Mouse (Mus musculus) forebrain, embryonic 14.5 days (tissue): Measurements from ENCODE around the gene Gadd45a. TPM values are rescaled to one million over a fixed set of nuclear protein-coding genes. Genes with fewer than 3 reads are reported as not detected.

Experiments used
- ATAC-seq: fragments of 200-750 bp; cut with Nextera tagmentation; 2 replicates; pipeline ENCODE4 v1.8.0; 2017; ENCODE audit warnings: mild to moderate bottlenecking, moderate library complexity
- DNase-seq: peaks from one replicate; pipeline ENCODE4 v3.0.0-alpha.2; 2015; ENCODE audit warnings: low spot score
- H3K27ac ChIP-seq: fragments of 300-500 bp; sonication (generic); 2 replicates; pipeline ENCODE4 v1.5.1; 2014; ENCODE audit warnings: low read depth, mild to moderate bottlenecking, control low read depth, low read length, moderate library complexity
- H3K27me3 ChIP-seq: fragments of 300-500 bp; sonication (generic); replicated peaks from 2 replicates; pipeline ENCODE4 v1.6.1; 2014; ENCODE audit warnings: low read length, control low read depth, mixed read lengths; ENCODE audit not compliant: control insufficient read depth, insufficient read depth
- H3K36me3 ChIP-seq: fragments of 300-500 bp; sonication (generic); 2 replicates; pipeline ENCODE4 v1.6.1; 2014; ENCODE audit warnings: low read length, control low read depth; ENCODE audit not compliant: control insufficient read depth, insufficient read depth
- H3K4me1 ChIP-seq: fragments of 300-500 bp; sonication (generic); 2 replicates; pipeline ENCODE4 v1.6.1; 2014; ENCODE audit warnings: antibody characterized with exemption, low read length, control low read depth; ENCODE audit not compliant: control insufficient read depth, insufficient read depth
- H3K4me2 ChIP-seq: fragments of 300-500 bp; sonication (generic); 2 replicates; pipeline ENCODE4 v1.6.1; 2014; ENCODE audit warnings: mild to moderate bottlenecking, control low read depth, low read length
- H3K4me3 ChIP-seq: fragments of 300-500 bp; sonication (generic); 2 replicates; pipeline ENCODE4 v1.5.1; 2014; ENCODE audit warnings: low read depth, low read length, control low read depth
- H3K9ac ChIP-seq: fragments of 300-500 bp; sonication (generic); 2 replicates; pipeline ENCODE4 v1.6.1; 2014; ENCODE audit warnings: mild to moderate bottlenecking, low read length, control low read depth, moderate library complexity
- H3K9me3 ChIP-seq: fragments of 300-500 bp; sonication (generic); replicated peaks from 2 replicates; pipeline ENCODE4 v1.6.1; 2016; ENCODE audit warnings: low read length, control low read depth, mixed read lengths; ENCODE audit not compliant: control insufficient read depth
- WGBS: fragments of 180-500 bp; shearing (Covaris S2); extraction: QIAGEN DNeasy Blood & Tissue Kit; methylation state at CpG from one replicate; pipeline ENCODE4 v1.1.7; 2014; 5-methylcytosine and 5-hydroxymethylcytosine counted together
- polyA plus RNA-seq: library from polyadenylated mRNA; unstranded; fragments of >200 nt; fragmentation: Nextera tagmentation; extraction: Ambion mirVana; gene quantifications from 2 replicates; pipeline ENCODE4 v1.2.1, GENCODE M21; 2014

Gadd45a gene
- polyA plus RNA-seq, 1 experiment from 2014 or later, result 9.4 TPM

DNA sequence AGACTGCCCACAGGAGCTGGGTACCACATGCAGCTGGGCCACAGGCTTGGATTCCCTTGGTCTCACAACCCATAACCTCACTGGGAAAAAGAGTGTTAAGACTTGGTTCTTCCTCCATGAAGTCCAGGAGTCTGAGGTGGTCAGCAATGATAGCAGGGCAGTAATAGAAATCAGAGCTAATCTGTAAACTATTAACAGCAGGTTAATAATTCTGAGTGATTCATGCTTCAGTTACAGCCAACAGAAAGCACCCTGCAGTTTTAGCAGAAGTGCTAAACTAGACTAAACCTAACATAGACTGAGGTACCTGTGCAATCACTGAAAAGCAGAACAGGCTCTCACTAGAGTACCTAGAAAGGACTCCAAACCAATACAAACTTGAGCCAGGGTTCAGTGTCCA lies 37.5 kb downstream of the Gadd45a start:
- H3K36me3 ChIP-seq, result no peaks in the 10 kb centered on the region
- H3K27me3 ChIP-seq, result no peaks in the 10 kb centered on the region
- no peak overlapping the region for H3K4me3 ChIP-seq
- H3K4me1 ChIP-seq, result no peaks in the 10 kb centered on the region
- H3K9me3 ChIP-seq, result no peaks in the 10 kb centered on the region
- ATAC-seq (no peak), DNase-seq (no peak)
- H3K4me2 ChIP-seq, result no peak overlapping the region
- no peak overlapping the region for H3K27ac ChIP-seq
- no peak overlapping the region for H3K9ac ChIP-seq

DNA sequence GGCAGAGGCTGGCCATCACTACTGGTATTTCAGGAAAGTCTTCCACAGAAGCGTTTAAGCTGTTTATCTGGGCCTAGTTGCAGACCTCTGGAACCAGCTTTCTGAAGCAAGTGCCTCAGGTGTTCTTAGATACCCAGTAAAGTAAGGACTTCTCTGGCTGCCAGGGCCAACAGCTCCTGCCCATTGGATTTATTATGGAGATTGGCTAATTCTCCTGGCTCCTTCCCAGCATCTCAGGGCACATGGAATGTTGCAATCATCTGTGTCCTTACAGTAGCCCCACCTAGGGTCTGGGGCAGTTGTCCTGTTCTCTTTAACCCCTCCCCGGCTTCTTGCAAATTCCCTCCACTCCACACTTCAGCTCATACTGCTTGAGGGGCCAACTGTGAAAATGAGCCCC lies 38.6 kb downstream of the Gadd45a start:
- H3K27me3 ChIP-seq, result no peaks in the 10 kb centered on the region
- no peaks in the 10 kb centered on the region for H3K9me3 ChIP-seq
- H3K36me3 ChIP-seq, result no peaks in the 10 kb centered on the region
- 74% methylated on average over 2 of the region's 2 CpGs for WGBS
- ATAC-seq (no peak), DNase-seq (no peak)
- H3K9ac ChIP-seq, result no peak overlapping the region
- no peak overlapping the region for H3K27ac ChIP-seq
- no peaks in the 10 kb centered on the region for H3K4me1 ChIP-seq
- H3K4me3 ChIP-seq, result no peak overlapping the region
- no peak overlapping the region for H3K4me2 ChIP-seq

DNA sequence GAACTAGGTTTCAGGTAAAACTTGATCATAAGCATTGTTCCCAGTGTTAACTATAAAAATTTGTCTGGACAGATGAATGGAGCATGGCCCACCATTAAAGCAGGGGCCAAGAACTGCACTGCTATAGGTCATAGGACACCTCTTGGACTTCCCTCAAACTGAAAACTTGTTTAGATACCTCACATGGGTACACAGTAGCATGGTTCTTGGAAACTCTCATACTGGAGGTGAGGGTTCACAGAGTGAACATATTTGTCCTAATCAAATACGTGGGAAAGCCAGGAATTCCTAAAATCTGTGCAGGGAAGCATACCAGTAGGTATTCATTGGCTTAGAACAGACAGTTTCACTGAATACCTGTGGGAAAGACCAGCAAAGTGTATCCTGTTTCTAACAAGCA lies 41.0 kb downstream of the Gadd45a start:
- DNase-seq (no peak), ATAC-seq (no peak)
- WGBS, result 83% methylated on average over 1 of the region's 1 CpGs
- no peak overlapping the region for H3K9ac ChIP-seq
- H3K36me3 ChIP-seq, result no peaks in the 10 kb centered on the region
- H3K9me3 ChIP-seq, result no peaks in the 10 kb centered on the region
- no peaks in the 10 kb centered on the region for H3K4me1 ChIP-seq
- H3K27me3 ChIP-seq, result no peaks in the 10 kb centered on the region
- no peak overlapping the region for H3K4me2 ChIP-seq
- H3K27ac ChIP-seq, result no peak overlapping the region
- no peak overlapping the region for H3K4me3 ChIP-seq

DNA sequence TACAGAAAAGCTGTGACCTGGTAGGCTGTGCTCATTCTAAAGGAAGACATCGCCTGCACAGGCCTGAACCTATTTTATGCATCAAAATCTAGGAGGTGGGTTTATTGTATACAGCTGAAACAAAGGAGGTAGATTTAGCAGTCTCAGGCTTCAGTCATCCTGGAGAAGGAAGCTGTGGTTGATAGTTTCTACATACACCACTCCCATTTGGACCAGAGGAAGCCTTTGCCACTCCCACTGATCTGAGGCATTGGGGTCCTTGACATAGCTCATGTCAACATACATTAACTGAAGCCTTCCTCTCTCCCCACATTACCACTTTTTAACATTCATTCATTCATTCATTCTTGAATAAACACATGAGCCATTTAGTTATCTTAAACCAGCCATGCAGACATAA lies 41.4 kb downstream of the Gadd45a start:
- Histone ChIP-seq H3K36me3 (no peaks in the 10 kb centered on the region), H3K4me1 (no peaks in the 10 kb centered on the region), H3K4me2 (no peak overlapping the region), H3K4me3 (no peak overlapping the region), H3K9ac (no peak overlapping the region), H3K27ac (no peak overlapping the region), H3K27me3 (no peaks in the 10 kb centered on the region), H3K9me3 (no peaks in the 10 kb centered on the region)
- WGBS, result 88% methylated on average over 1 of the region's 1 CpGs
- no peak for ATAC-seq
- DNase-seq, result no peak

DNA sequence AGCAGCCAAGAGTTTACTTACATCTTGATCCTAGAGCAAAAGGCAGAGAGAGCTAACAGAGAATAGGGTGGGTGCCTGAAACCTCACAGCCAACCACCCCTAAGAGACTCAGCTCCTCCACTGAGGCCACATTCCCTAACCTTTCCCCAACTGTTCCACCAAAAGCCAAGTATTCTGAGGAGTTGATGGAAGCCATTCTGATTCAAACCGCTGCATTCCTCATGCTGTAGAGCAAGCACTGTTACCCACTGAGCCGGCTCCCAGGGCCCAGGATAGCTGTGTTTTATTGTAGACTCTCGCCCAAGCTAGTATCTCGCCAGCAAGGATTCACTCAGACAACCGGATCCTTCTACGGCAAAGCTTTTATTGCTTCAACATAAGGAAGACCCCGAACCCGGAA lies 42.3 kb downstream of the Gadd45a start:
- Histone ChIP-seq H3K4me2 (no peak overlapping the region), H3K27ac (no peak overlapping the region), H3K36me3 (no peaks in the 10 kb centered on the region), H3K4me1 (no peaks in the 10 kb centered on the region), H3K27me3 (no peaks in the 10 kb centered on the region), H3K9me3 (no peaks in the 10 kb centered on the region), H3K4me3 (no peak overlapping the region), H3K9ac (no peak overlapping the region)
- ATAC-seq (no peak), DNase-seq (no peak)
- WGBS, result 92% methylated on average over 8 of the region's 8 CpGs

DNA sequence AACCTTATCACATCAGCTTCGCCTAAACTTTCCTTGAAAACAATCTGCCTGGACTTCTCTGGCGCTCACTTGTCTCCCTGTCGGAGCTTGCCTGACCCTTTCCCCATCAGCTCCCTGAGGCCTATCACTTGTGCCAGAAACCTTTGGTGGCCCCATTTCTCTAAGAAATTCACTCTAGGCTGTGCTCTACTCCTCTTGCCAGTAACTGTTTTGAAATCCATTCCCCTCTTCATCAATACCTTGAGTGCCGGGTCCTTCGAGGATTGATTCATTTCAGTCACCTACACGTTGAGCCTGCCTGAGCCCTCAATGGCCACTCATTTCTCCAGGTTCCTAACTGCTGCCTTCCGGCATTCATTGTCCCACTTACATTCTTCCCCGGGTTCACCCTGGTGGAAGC lies 44.5 kb downstream of the Gadd45a start:
- no peak overlapping the region for H3K4me2 ChIP-seq
- H3K4me1 ChIP-seq, result no peaks in the 10 kb centered on the region
- DNase-seq (no peak), ATAC-seq (no peak)
- no peaks in the 10 kb centered on the region for H3K9me3 ChIP-seq
- no peak overlapping the region for H3K9ac ChIP-seq
- H3K4me3 ChIP-seq, result no peak overlapping the region
- no peak overlapping the region for H3K27ac ChIP-seq
- WGBS, result 96% methylated on average over 8 of the region's 8 CpGs
- H3K27me3 ChIP-seq, result no peaks in the 10 kb centered on the region
- no peaks in the 10 kb centered on the region for H3K36me3 ChIP-seq

DNA sequence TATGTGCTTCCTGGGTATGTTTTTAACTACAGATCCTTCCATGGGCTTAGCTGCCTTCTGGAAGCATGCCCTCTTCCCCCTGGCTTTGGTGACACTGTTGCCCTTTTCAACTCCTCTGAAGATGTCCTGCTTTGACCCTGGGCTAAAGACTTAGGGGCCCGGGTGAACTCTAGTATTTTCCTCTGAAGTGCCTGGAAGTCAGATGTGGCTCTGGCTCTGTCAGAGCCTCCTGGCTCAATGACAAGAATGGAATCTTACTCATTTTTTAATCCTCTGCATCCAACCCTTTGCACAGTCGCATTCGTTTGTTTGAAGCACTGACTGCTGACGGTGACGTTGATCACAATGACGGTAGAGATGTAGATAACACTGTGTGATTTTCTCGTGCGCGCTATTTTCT lies 45.0 kb downstream of the Gadd45a start:
- no peak overlapping the region for H3K27ac ChIP-seq
- ATAC-seq, result no peak
- WGBS, result 92% methylated on average over 9 of the region's 9 CpGs

DNA sequence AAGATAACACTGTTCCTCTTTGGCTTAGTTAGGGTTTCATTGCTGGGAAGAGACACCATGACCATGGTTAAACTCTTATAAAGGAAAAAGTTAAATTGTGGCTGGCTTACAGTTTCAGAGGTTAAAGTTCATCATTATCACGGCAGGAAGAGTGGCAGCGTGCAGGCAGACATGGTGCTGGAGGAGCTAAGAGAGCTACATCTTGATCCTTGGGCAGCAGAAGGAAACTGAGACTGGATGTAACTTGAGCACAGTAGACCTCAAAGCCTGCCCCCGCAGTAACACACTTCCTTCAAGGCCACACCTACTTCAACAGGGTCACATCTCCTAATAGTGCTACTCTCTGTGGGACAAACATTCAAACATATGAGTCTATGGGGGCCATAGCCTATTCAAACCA lies 47.7 kb downstream of the Gadd45a start:
- WGBS, result 87% methylated on average over 3 of the region's 3 CpGs
- Histone ChIP-seq H3K27ac (no peak overlapping the region), H3K4me3 (no peak overlapping the region), H3K36me3 (no peaks in the 10 kb centered on the region), H3K4me1 (no peaks in the 10 kb centered on the region), H3K9me3 (no peaks in the 10 kb centered on the region), H3K27me3 (no peaks in the 10 kb centered on the region), H3K4me2 (no peak overlapping the region), H3K9ac (no peak overlapping the region)
- ATAC-seq (no peak), DNase-seq (no peak)

More for the DNA sequence above, 45.0 kb downstream of the Gadd45a start:
- Histone ChIP-seq H3K9me3 (no peaks in the 10 kb centered on the region), H3K4me1 (no peaks in the 10 kb centered on the region), H3K4me3 (no peak overlapping the region), H3K9ac (no peak overlapping the region), H3K4me2 (no peak overlapping the region), H3K36me3 (no peaks in the 10 kb centered on the region), H3K27me3 (no peaks in the 10 kb centered on the region)
- DNase-seq, result no peak

DNA sequence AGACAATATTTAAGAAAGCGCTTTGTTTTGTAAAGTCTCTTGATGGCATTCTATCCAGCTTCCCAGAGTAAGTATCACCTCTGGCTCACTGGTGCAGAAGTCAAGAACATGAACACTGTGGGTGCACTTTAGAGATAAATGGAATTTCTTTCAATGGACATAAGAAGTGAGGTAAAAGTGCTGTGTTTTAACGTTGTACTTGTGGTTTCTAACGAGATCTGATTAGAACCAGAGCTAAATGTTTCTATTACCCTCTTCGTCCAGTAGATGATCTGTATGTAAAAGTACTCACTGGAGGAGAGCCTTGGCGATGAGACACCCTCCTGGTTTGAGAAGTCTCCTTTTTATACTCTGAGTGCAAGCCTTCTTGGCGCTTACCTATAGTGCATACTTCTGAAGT lies 48.2 kb downstream of the Gadd45a start:
- Histone ChIP-seq H3K27ac (no peak overlapping the region), H3K9me3 (no peaks in the 10 kb centered on the region), H3K4me3 (no peak overlapping the region), H3K36me3 (no peaks in the 10 kb centered on the region), H3K4me1 (no peaks in the 10 kb centered on the region), H3K9ac (no peak overlapping the region), H3K4me2 (no peak overlapping the region), H3K27me3 (no peaks in the 10 kb centered on the region)
- DNase-seq, result no peak
- WGBS, result 79% methylated on average over 6 of the region's 6 CpGs
- no peak for ATAC-seq

DNA sequence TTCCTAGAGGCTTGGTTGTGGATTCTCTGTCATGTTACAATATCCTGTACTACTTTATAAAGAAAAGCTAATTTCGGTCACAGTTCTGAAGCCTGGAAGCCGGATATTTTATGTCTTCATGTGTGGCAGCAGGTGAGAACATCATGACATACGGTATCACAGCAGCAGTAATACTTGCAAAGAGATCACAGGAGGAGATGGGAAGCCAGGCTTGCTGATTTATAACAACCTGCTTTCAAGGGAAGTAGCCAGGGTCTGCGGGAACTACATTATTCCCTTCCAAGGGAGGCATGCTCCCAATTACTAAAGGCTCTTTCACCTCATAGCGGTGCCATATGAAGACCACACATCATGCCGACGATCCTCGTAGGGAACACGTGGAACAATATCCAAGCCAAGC lies 48.9 kb downstream of the Gadd45a start:
- H3K4me1 ChIP-seq, result no peaks in the 10 kb centered on the region
- no peak overlapping the region for H3K4me3 ChIP-seq
- DNase-seq (no peak), ATAC-seq (no peak)
- H3K9ac ChIP-seq, result no peak overlapping the region
- 79% methylated on average over 9 of the region's 9 CpGs for WGBS
- H3K36me3 ChIP-seq, result no peaks in the 10 kb centered on the region
- no peaks in the 10 kb centered on the region for H3K9me3 ChIP-seq
- no peak overlapping the region for H3K27ac ChIP-seq
- no peaks in the 10 kb centered on the region for H3K27me3 ChIP-seq
- no peak overlapping the region for H3K4me2 ChIP-seq
